Mouse (Mus musculus): ENCODE results near the gene Setx. TPM values are rescaled to one million over a fixed set of nuclear protein-coding genes. Genes with fewer than 3 reads are reported as not detected.
A peak's percentile ranks its signal among the peaks of the same experiment; 100 is the strongest.

Gene Setx
- total and polyA plus RNA-seq, 3 experiments, result 13.1 to 23.8 (median 22.5) TPM

GRCm38 (mm10) chr2:29179810-29180209 lies 55.8 kb downstream of the Setx start:
- H3K4me1 ChIP-seq (ENCODE audit: control insufficient read depth in 1 of 2, insufficient read depth in 2 of 2, low read length in 2 of 2), result no peaks in the 10 kb centered on the region
- H3K27me3 ChIP-seq (ENCODE audit: control insufficient read depth in 1 of 2, insufficient read depth in 2 of 2, low read length in 2 of 2), result no peaks in the 10 kb centered on the region
- H3K4me3 ChIP-seq (ENCODE audit: control insufficient read depth in 1 of 2, insufficient read depth in 1 of 2, low read depth in 2 of 2, low read length in 2 of 2), result no peak overlapping the region
- H3K27ac ChIP-seq (ENCODE audit: control insufficient read depth, low read depth, low read length), result no peak overlapping the region
- no peak for TF ChIP-seq POLR2A (IDR thresholded peaks at IDR 0.05; ENCODE audit: control insufficient read depth in 1 of 2, insufficient read depth in 1 of 2, low read depth in 1 of 2, low read length in 2 of 2, poor library complexity in 1 of 2)
- no peak for TF ChIP-seq KAT2A (conservative IDR thresholded peaks at IDR 0.05; ENCODE audit: low read depth, low read length)
- TF ChIP-seq RAD21 (IDR thresholded peaks at IDR 0.05; ENCODE audit: low read depth, low read length), result no peak
- no peak for TF ChIP-seq NELFE (IDR thresholded peaks at IDR 0.05; ENCODE audit: low read depth, low read length)
- no peak for TF ChIP-seq MXI1 (IDR thresholded peaks at IDR 0.05; ENCODE audit: low read depth, low read length)
- TF ChIP-seq MAZ (IDR thresholded peaks at IDR 0.05; ENCODE audit: low read depth, low read length), result no peak
- TF ChIP-seq CHD1 (IDR thresholded peaks at IDR 0.05; ENCODE audit: low read depth, low read length), result no peak
- no peak for TF ChIP-seq ZKSCAN1 (IDR thresholded peaks at IDR 0.05; ENCODE audit: low read depth, low read length)
- TF ChIP-seq SIN3A (IDR thresholded peaks at IDR 0.05; ENCODE audit: low read length), result no peak
- H3K9me3 ChIP-seq (replicated peaks; ENCODE audit: insufficient read depth, low read length), result no peaks in the 10 kb centered on the region
- H3K9ac ChIP-seq (ENCODE audit: control insufficient read depth, low read depth, low read length, poor library complexity, severe bottlenecking), result no peak overlapping the region
- H3K79me2 ChIP-seq (ENCODE audit: control insufficient read depth, insufficient read depth, low read length, poor library complexity), result no peaks in the 10 kb centered on the region
- H3K36me3 ChIP-seq (ENCODE audit: control insufficient read depth in 1 of 2, insufficient read depth in 2 of 2, low read length in 2 of 2), result peaks cover 0 to 2% of the 10 kb centered on the region in 2 experiments; a peak in 2 of 4 replicates
- DNase-seq (ENCODE audit: low read depth, low spot score), result peak; percentile 48

- Histone ChIP-seq H3K27ac (ENCODE audit: control insufficient read depth, low read depth, low read length) (no peak overlapping the region), H3K4me1 (ENCODE audit: control insufficient read depth in 1 of 2, insufficient read depth in 2 of 2, low read length in 2 of 2) (no peaks in the 10 kb centered on the region), H3K36me3 (ENCODE audit: control insufficient read depth in 1 of 2, insufficient read depth in 2 of 2, low read length in 2 of 2) (peaks cover 0 to 2% of the 10 kb centered on the region in 2 experiments; a peak in 1 of 4 replicates), H3K4me3 (ENCODE audit: control insufficient read depth in 1 of 2, insufficient read depth in 1 of 2, low read depth in 2 of 2, low read length in 2 of 2) (no peak overlapping the region), H3K9ac (ENCODE audit: control insufficient read depth, low read depth, low read length, poor library complexity, severe bottlenecking) (no peak overlapping the region), H3K79me2 (ENCODE audit: control insufficient read depth, insufficient read depth, low read length, poor library complexity) (no peaks in the 10 kb centered on the region), H3K9me3 (replicated peaks; ENCODE audit: insufficient read depth, low read length) (no peaks in the 10 kb centered on the region), H3K27me3 (ENCODE audit: control insufficient read depth in 1 of 2, insufficient read depth in 2 of 2, low read length in 2 of 2) (no peaks in the 10 kb centered on the region)
- no peak for DNase-seq (ENCODE audit: low read depth, low spot score)
- no peak for TF ChIP-seq POLR2A (IDR thresholded peaks at IDR 0.05; ENCODE audit: control insufficient read depth in 1 of 2, insufficient read depth in 1 of 2, low read depth in 1 of 2, low read length in 2 of 2, poor library complexity in 1 of 2)
- no peak for TF ChIP-seq USF1 (IDR thresholded peaks at IDR 0.05; ENCODE audit: low read depth, low read length)
- no peak for TF ChIP-seq ZMIZ1 (IDR thresholded peaks at IDR 0.05; ENCODE audit: low read depth, low read length)
- TF ChIP-seq GATA1 (IDR thresholded peaks at IDR 0.05; ENCODE audit: low read depth, low read length), result no peak
- no peak for TF ChIP-seq ZKSCAN1 (IDR thresholded peaks at IDR 0.05; ENCODE audit: low read depth, low read length)
- no peak for TF ChIP-seq ELF1 (IDR thresholded peaks at IDR 0.05; ENCODE audit: low read depth, low read length)
- no peak for TF ChIP-seq MYB (IDR thresholded peaks at IDR 0.05; ENCODE audit: low read depth, low read length)
- TF ChIP-seq HCFC1 (IDR thresholded peaks at IDR 0.05; ENCODE audit: low read depth, low read length), result no peak
- TF ChIP-seq CHD1 (IDR thresholded peaks at IDR 0.05; ENCODE audit: low read depth, low read length), result no peak
- no peak for TF ChIP-seq RCOR1 (IDR thresholded peaks at IDR 0.05; ENCODE audit: low read depth, low read length)
- TF ChIP-seq EP300 (IDR thresholded peaks at IDR 0.05; ENCODE audit: low read depth in 1 of 2, low read length in 2 of 2), result no peak
- no peak for TF ChIP-seq NRF1 (IDR thresholded peaks at IDR 0.05; ENCODE audit: insufficient read depth, low read depth, low read length, poor library complexity, severe bottlenecking)
- no peak for TF ChIP-seq NELFE (IDR thresholded peaks at IDR 0.05; ENCODE audit: low read depth, low read length)
- TF ChIP-seq ZNF384 (IDR thresholded peaks at IDR 0.05; ENCODE audit: low read depth, low read length), result no peak
Observed at GRCm38 (mm10) chr2:29181111-29181510, 57.1 kb downstream of the Setx start.
